Mouse (Mus musculus): Measurements from ENCODE around the gene Trappc2l.
"Not testable (repeated sequence)": the region's sequence is repeated elsewhere in the genome, so short reads cannot be mapped to it uniquely, and the experiment has no call there.

Gene Trappc2l

GRCm38 (mm10) chr8:122625811-122626210 is 14.4 kb downstream of the Trappc2l start:
- DNase-seq (ENCODE audit: low spot score): no peak

GRCm38 (mm10) chr8:122626896-122627295 is 15.5 kb downstream of the Trappc2l start:
- no peak for DNase-seq (ENCODE audit: low spot score)

DNA sequence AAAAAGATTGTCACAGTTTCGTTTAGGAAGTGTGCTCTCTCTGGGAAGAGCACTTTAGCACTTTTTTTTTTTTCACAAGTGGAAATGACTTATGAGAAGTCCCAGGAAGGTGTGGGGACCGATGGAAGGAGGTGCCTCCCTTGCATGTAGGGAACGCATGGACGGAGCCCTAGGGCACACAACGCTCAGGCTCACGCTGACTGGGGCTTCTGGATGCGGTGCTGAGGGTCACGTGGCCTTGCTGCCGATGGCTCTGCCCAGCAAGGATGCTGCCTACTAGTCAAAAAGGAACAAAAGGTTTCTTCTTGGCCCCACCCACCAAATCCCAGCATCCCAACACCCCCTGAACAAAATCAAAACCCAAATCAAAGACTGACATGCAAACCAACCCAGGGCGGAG is 17.9 kb downstream of the Trappc2l start:
- DNase-seq (ENCODE audit: low spot score): no peak

GRCm38 (mm10) chr8:122630696-122631095 is 19.3 kb downstream of the Trappc2l start:
- DNase-seq (ENCODE audit: low spot score): no peak

GRCm38 (mm10) chr8:122632134-122632533 is 20.7 kb downstream of the Trappc2l start:
- DNase-seq (ENCODE audit: low spot score): not testable (repeated sequence)

- DNase-seq (ENCODE audit: low spot score): no peak
Observed at GRCm38 (mm10) chr8:122633205-122633604, 21.8 kb downstream of the Trappc2l start.

DNA sequence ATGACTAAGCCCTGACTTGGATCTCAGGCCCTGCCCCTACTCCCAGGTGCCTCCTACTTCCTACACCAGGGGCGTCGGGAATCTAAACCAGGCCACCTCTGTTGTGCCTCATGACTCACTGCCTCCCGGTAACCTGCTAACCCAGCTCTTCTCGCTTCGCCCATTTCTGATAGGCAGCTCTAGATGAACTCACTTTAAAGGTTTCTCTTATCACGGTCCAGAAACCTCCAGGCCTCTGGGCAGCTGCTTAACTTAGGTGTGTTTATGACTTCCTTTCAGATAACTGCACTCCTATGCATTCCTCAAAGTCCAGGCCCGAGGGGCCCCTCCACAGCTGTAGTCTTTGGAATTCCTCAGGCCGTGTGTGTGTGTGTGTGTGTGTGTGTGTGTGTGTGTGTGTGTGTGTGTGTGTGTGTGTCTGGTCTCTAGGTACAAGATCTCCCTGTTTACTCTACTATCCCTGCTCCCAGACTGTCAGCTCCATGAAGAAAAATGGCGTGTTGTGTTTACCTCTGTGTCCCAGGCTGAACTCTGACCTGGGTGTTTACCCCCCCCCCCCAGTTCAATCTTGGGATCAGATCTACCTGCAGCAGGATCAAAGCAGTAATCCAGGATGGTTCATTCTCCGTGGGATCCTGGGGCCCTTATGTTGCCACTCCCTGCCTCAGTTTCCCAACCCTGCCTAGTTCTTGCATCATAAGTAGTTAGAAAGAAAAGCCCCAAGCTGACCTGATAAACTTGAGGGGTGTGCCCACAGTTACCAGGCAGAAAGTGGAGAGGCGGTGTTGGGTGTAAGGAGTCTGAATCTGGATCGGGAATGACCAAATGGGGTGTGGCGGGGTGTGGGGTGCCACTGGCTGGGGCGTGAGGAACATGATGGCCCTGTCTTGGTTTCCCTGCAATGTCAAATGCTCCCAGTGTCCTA is 24.7 kb downstream of the Trappc2l start:
- peak; percentile 39 for DNase-seq (ENCODE audit: low spot score)

GRCm38 (mm10) chr8:122636803-122637175 is 25.3 kb downstream of the Trappc2l start:
- DNase-seq (ENCODE audit: low spot score): no peak

GRCm38 (mm10) chr8:122637230-122637629 is 25.8 kb downstream of the Trappc2l start:
- DNase-seq (ENCODE audit: low spot score): no peak

DNA sequence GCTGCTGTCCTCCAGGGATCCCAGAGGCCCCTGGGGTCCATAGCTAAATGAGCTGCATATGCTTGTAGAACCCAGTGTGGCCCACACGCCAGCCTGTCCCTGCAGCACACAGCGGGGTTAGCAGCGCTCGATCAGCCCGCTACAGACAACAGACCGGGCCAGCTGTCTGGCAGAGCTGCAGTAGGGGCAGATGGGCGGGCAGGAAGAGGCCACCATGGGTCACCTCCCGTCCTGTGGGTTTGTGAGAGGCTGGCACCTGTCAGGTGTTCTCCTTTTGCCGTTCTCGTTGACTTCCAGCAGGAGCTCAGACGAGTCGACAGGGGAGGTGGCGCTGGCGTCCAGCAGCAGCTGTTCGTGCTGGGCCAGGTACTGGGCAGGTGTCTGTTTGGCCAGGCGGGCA is 27.2 kb downstream of the Trappc2l start:
- no peak for DNase-seq (ENCODE audit: low spot score)

GRCm38 (mm10) chr8:122639521-122640248 is 28.2 kb downstream of the Trappc2l start:
- DNase-seq (ENCODE audit: low spot score): peak; percentile 24

- no peak for DNase-seq (ENCODE audit: low spot score)
Observed at GRCm38 (mm10) chr8:122640825-122641224, 29.4 kb downstream of the Trappc2l start.

DNA sequence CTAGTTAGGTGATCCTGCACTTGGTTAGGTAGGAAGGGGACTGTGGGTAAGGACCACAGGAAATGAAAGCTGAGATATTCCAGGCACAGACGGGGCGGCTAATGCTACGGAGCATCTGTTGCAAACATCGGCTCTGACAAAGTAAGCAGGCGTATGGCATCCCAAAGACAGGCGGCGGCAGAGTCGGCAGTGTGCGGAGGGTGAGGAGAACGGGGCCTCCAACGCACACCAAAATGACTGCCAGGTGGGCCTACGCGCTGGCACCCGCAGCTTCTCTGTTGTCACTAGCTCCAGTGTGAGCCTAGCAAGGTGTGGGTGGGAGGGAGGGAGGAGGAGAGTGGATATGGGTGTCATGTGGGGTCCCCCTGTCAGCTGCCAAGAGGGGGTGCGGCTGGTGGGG is 30.0 kb downstream of the Trappc2l start:
- no peak for DNase-seq (ENCODE audit: low spot score)

GRCm38 (mm10) chr8:122642071-122642470 is 30.6 kb downstream of the Trappc2l start:
- DNase-seq (ENCODE audit: low spot score): no peak

DNA sequence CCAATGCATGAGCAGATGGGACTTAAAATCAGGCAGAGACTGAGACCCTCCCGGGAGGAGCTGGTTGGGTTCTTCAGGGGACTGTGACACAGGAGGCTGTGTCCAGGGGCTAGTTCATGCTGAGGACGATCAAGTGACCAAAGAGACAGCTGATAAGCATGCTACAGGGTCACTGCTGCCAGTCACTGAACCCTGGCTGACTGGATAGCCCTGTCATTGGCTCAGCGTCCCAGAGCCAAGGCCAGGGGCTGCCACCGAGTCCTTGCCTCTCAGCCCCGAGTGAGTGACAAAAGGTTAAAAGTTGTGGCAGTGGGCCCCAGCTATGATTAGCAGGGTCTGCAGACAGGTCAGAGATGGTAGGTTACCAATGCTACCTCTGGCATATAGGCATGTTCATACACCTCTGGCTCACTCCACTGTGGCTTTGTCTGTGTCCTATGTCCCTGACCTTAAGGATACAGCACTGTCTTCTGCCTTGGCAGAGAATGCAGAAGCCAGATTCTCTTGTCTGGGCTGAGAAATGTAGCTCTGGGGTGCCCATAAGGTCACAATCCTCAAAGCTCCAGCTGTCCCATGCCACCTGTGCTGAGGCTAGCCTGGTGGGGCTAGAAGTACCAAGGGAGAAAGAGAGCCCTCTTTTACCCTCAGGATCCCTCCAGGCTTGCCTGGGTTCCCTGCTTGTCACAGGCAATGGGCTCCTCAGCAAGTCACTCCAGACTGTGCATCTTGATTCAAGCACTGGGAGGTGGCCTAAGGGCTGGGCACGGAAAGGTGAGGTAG is 32.9 kb downstream of the Trappc2l start:
- no peak for DNase-seq (ENCODE audit: low spot score)

GRCm38 (mm10) chr8:122646337-122646736 is 34.9 kb downstream of the Trappc2l start:
- no peak for DNase-seq (ENCODE audit: low spot score)

DNA sequence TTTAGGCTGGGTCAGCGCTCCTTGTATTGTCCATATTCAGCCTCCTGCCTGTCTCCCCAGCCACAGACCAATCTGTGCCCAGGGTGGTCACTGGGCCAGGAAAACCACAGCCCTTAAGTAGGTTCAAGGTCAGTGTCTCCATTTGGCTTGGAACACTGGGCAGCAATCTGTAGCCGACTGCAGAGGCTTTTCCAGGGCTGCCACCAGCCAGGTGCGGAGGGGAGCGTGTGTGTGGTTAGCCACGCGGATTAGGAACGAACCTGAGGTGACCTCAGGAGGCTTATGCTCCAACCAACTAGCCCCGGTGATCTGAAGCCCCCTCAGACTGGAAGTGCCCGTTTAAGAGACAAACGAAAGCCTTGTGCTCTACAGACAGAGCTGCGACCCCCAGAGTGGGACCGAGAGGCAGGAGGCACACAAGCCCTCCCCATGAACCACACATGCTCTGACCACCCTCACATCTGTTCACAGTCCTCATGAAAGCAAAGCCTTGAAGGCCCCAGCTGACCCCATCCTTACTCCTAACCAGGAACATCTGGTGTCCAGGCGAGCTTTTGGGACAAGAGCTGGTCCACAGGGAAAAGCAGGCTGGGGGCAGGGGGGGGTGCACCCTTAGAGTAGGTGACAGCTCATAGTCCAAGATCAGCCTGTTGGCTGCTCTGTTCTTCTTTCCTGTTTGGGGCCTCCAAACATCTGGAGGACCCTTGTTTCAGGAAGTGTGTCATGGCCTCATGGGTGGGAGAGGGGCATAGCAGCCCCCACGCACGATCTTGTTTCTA is 36.9 kb downstream of the Trappc2l start:
- no peak for DNase-seq (ENCODE audit: low spot score)

DNA sequence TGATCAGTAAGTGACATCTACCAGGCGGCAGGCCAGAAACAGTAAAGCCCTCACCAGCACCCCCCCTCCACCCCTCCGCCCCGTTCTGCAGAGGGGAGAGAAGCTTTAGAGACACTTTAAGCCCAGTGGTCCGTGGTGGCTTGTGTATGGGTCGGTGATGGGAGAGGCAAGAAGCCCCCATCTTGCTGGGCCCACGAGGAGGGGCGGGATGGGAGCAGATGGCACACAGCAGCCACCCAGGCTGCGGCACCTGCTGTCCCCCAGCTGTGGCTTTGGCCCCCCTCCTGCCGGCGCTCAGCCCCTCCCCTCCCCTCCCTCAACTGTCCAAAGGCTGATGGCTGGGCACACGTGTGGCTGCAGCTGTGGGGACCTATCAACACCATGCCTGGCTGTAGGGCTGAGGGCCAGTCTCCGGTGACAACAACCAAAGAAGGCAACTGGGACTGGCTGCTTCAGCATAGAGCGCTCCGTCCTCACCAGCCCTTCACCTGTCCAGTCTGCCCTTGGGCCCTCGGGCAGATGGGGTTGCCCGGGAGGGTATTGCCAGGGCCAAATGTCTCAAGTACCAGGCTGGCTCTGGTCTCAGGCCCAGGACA is 40.0 kb downstream of the Trappc2l start:
- DNase-seq (ENCODE audit: low spot score): no peak

DNA sequence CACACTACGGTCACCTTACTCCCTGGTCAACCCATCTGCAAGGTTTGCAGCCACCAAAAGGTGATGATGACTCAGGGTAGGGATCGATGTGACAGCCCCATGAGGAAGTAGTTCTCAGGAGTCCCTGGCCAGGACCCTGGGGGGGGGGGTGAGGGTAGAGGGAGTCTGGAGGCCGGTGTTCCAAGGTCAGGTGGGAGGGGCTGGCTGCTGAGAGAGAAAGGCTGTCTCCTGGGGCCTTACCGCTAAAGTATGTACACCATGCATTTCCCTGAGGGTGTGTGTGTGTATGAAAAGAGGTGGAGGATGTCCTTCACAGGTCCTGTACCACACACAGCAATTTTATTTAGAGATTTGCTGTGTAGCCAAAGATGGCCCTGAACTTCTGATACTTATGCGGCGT is 41.2 kb downstream of the Trappc2l start:
- no peak for DNase-seq (ENCODE audit: low spot score)

DNA sequence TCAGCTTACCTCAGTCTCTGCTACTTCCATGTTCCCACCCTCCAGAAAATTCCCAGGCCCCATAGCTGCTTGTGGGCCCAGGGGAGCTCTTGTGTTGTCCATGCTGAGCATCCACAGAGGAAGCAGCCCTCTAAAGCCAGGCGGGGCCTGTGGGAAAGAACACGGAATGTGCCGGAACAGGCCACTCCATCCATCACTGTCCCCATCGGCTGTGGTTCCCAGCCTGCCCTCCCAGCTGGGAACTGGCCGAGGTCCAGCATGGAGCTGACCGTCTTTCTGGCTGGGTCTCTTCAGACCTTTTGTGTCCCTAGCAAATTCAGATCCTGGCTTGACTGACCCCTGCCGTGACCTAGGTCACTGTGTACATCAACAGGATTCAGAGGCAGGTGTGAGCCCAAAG is 43.3 kb downstream of the Trappc2l start:
- no peak for DNase-seq (ENCODE audit: low spot score)

Data from urinary bladder, postnatal 25 days (tissue).